Comparison of ENCODE assay signal across 22 mouse cellular contexts in genomic region chr11:34319282-34319681, GRCm38 (mm10). TPM values are rescaled to one million over a fixed set of nuclear protein-coding genes. Genes with fewer than 3 reads are reported as not detected.
A peak's percentile ranks its signal among the peaks of the same experiment; 100 is the strongest.
DNase-seq lines count a peak whose midpoint lies in the region; ATAC-seq and TF ChIP-seq lines count a peak whose summit lies in the region.
"Had no signal": no experiment of that assay in that cellular context is flagged by ENCODE, and none has a peak within 500 bp of the region (broad histone marks: within the 10 kb centered on the region; RNA-seq: fewer than 3 reads in every experiment).

No protein-coding gene starts in this region.

- no peak overlapping the region for H3K4me2 ChIP-seq in CH12.LX (ENCODE audit: insufficient read depth, low read depth, poor library complexity, severe bottlenecking)

- TF ChIP-seq EP300 in CH12.LX (IDR thresholded peaks at IDR 0.05; ENCODE audit: low read length) (no peak), MEL (IDR thresholded peaks at IDR 0.05; ENCODE audit: low read depth in 1 of 2, low read length in 2 of 2) (no peak)

- TF ChIP-seq POLR2A in CH12.LX (IDR thresholded peaks at IDR 0.05; ENCODE audit: low read depth, low read length), result no peak
- TF ChIP-seq POLR2A in MEL (IDR thresholded peaks at IDR 0.05; ENCODE audit: control insufficient read depth in 1 of 2, insufficient read depth in 1 of 2, low read depth in 1 of 2, low read length in 2 of 2, poor library complexity in 1 of 2), result no peak

- DNase-seq in CH12.LX (ENCODE audit: extremely low read depth) (no peak), MEL (ENCODE audit: low read depth, low spot score) (no peak)
- DNase-seq in thymus, postnatal 14 days, result no peak
- DNase-seq: adrenal gland, adult 2 months; adrenal gland, adult 8-10 months; adrenal gland, postnatal 10 days; adrenal gland, postnatal 14 days; adrenal gland, postnatal 25 days; adrenal gland, postnatal 36 days; B cell, adult 2 months; cerebellum, adult 11 months; cerebellum, adult 11-12 months; cerebellum, adult 18-20 months; cerebellum, adult 2 months; cerebellum, adult 8-10 months had no signal

- H3K27ac ChIP-seq in CH12.LX (ENCODE audit: insufficient read depth, low read depth), result no peak overlapping the region
- no peak overlapping the region for H3K27ac ChIP-seq in MEL (ENCODE audit: control insufficient read depth, low read depth, low read length)

- no peak overlapping the region for H3K4me3 ChIP-seq in CH12.LX (replicated peaks in 1 of 3; ENCODE audit: low read depth in 2 of 3, low read length in 2 of 3, poor library complexity in 1 of 3)
- no peak overlapping the region for H3K4me3 ChIP-seq in MEL (ENCODE audit: control insufficient read depth in 1 of 2, insufficient read depth in 1 of 2, low read depth in 2 of 2, low read length in 2 of 2)

- dilution Hi-C loops in CH12.LX (cut with MboI; ENCODE audit: extremely low pct_ligation_motif_present, extremely low pct_unique_long_range_greater_than_20kb, low sequenced_read_pairs), result no loop called here

- no peaks in the 10 kb centered on the region for H3K79me2 ChIP-seq in CH12.LX (replicated peaks; ENCODE audit: control insufficient read depth, extremely low read depth, insufficient read depth, poor library complexity, severe bottlenecking)
- no peaks in the 10 kb centered on the region for H3K79me2 ChIP-seq in MEL (ENCODE audit: control insufficient read depth, insufficient read depth, low read length, poor library complexity)

- H3K9ac ChIP-seq in CH12.LX (ENCODE audit: insufficient read depth, low read depth) (no peak overlapping the region), MEL (ENCODE audit: control insufficient read depth, low read depth, low read length, poor library complexity, severe bottlenecking) (no peak overlapping the region)

- H3K36me3 ChIP-seq in CH12.LX (replicated peaks in 1 of 2; ENCODE audit: control insufficient read depth in 1 of 2, insufficient read depth in 1 of 2, low read length in 1 of 2), result peaks cover 37 to 85% of the 10 kb centered on the region in 2 experiments
- H3K36me3 ChIP-seq in MEL (ENCODE audit: control insufficient read depth in 1 of 2, insufficient read depth in 2 of 2, low read length in 2 of 2), result no peaks in the 10 kb centered on the region
- H3K36me3 ChIP-seq: G1E had no signal

- H3K9me3 ChIP-seq in CH12.LX (replicated peaks; ENCODE audit: low read length), result no peaks in the 10 kb centered on the region
- H3K9me3 ChIP-seq in MEL (replicated peaks; ENCODE audit: insufficient read depth, low read length), result no peaks in the 10 kb centered on the region

- in situ Hi-C loops in CH12.LX (cut with MboI; ENCODE audit: low pct_ligation_motif_present, low pct_unique_long_range_greater_than_20kb, low sequenced_read_pairs), result no loop called here

- H3K27me3 ChIP-seq in CH12.LX (replicated peaks) (no peaks in the 10 kb centered on the region), MEL (ENCODE audit: control insufficient read depth in 1 of 2, insufficient read depth in 2 of 2, low read length in 2 of 2) (no peaks in the 10 kb centered on the region)

- TF ChIP-seq CTCF in CH12.LX (conservative IDR thresholded peaks at IDR 0.05 in 1 of 2, IDR thresholded peaks at IDR 0.05 in 1 of 2; ENCODE audit: low read depth in 2 of 2, low read length in 2 of 2) (no peak), MEL (IDR thresholded peaks at IDR 0.05 in 2 of 3, conservative IDR thresholded peaks at IDR 0.05 in 1 of 3; ENCODE audit: control insufficient read depth in 1 of 3, insufficient read depth in 1 of 3, low read depth in 2 of 3, low read length in 3 of 3, poor library complexity in 1 of 3, severe bottlenecking in 1 of 3) (no peak)

- no peak for TF ChIP-seq RAD21 in CH12.LX (IDR thresholded peaks at IDR 0.05; ENCODE audit: low read depth, low read length)
- no peak for TF ChIP-seq RAD21 in MEL (IDR thresholded peaks at IDR 0.05; ENCODE audit: low read depth, low read length)

- ATAC-seq in granulocyte monocyte progenitor cell, adult 5-6 weeks (replicated peaks; ENCODE audit: poor library complexity, severe bottlenecking), result no peak
- ATAC-seq: activated CD4-positive, CD25-positive, alpha-beta regulatory T cell, adult 4 months; CD4-positive, CD25-positive, alpha-beta regulatory T cell, adult 4 months; Patski had no signal

- H3K4me1 ChIP-seq in CH12.LX (ENCODE audit: control insufficient read depth in 1 of 2, insufficient read depth in 2 of 2) (peaks cover 2 to 11% of the 10 kb centered on the region in 2 experiments; a peak in 3 of 4 replicates), MEL (ENCODE audit: control insufficient read depth in 1 of 2, insufficient read depth in 2 of 2, low read length in 2 of 2) (no peaks in the 10 kb centered on the region)

TF ChIP-seq in CH12.LX, 34 proteins besides CTCF, POLR2A, EP300 and RAD21:
- TF ChIP-seq E2F4 (IDR thresholded peaks at IDR 0.05; ENCODE audit: insufficient replicate concordance, low read depth, low read length) (no peak), ZKSCAN1 (IDR thresholded peaks at IDR 0.05; ENCODE audit: borderline replicate concordance, low read depth, low read length) (peak; percentile 86), NELFE (IDR thresholded peaks at IDR 0.05; ENCODE audit: low read depth, low read length) (no peak), JUN (IDR thresholded peaks at IDR 0.05; ENCODE audit: insufficient read depth, low read depth, low read length) (no peak), IRF4 (IDR thresholded peaks at IDR 0.05; ENCODE audit: low read depth, low read length) (no peak)

TF ChIP-seq in MEL, 35 proteins besides CTCF, POLR2A, EP300 and RAD21:
- TF ChIP-seq ELF1 (IDR thresholded peaks at IDR 0.05; ENCODE audit: low read depth, low read length) (no peak), ZKSCAN1 (IDR thresholded peaks at IDR 0.05; ENCODE audit: low read depth, low read length) (peak; percentile 97)

RNA-seq across cellular contexts. Expression of gene Fam196b, which starts 4.7 kb away (rescaled TPM):
- 0.38 and 0.42 TPM in 2 replicates for total RNA-seq in CH12.LX (2012; rRNA removed)
- total RNA-seq in CH12.LX (2014; rRNA removed), result not detected in 2 replicates
- polyA plus RNA-seq in CH12.LX (2012; ENCODE audit: insufficient read length, low read depth), result 0.13 and 0.14 TPM in 2 replicates
- total RNA-seq in MEL (2012; rRNA removed), result 0.20 and 0.23 TPM in 2 replicates
- polyA plus RNA-seq in MEL (2012; ENCODE audit: insufficient read depth in 1 of 2, insufficient read length in 2 of 2, low read depth in 1 of 2, low replicate concordance in 2 of 2, missing spikeins in 1 of 2), result under 1 TPM in 1 of 2 experiments, not detected in 1; 0.10 TPM
- total RNA-seq in granulocyte monocyte progenitor cell, adult 5-6 weeks (2014; fragmentation: Nextera tagmentation), result not detected in 2 replicates
- total RNA-seq in granulocyte monocyte progenitor cell, adult 5-6 weeks (2017), result not detected in 2 replicates
- total RNA-seq: adrenal gland, adult 18-20 months; adrenal gland, postnatal 14 days; adrenal gland, postnatal 25 days had no signal
- polyA plus RNA-seq: C2C12, G1E, Patski had no signal

Comparison
In these comparisons a context has a peak if more than half of its experiments do, and no peak if none do; other contexts are left out.
1. Of the 35 proteins assayed by ChIP-seq in both MEL and CH12.LX: peak only in MEL: none; only in CH12.LX: none; in both: ZKSCAN1; in neither: 34.